Mouse (Mus musculus) right cerebral cortex, postnatal 10 days (tissue): ENCODE results near the gene Fam169a.
"Not testable (repeated sequence)": the region's sequence is repeated elsewhere in the genome, so short reads cannot be mapped to it uniquely, and the experiment has no call there.

Source experiments
- DNase-seq, 2 experiments: peaks; one replicate each; pipeline ENCODE4 v3.0.0; 2021; ENCODE audit warnings: low spot score in 2 of 2

Fam169a gene

GRCm38 (mm10) chr13:97077556-97077955 is 10.5 kb downstream of the Fam169a start:
- DNase-seq = no peak

DNA sequence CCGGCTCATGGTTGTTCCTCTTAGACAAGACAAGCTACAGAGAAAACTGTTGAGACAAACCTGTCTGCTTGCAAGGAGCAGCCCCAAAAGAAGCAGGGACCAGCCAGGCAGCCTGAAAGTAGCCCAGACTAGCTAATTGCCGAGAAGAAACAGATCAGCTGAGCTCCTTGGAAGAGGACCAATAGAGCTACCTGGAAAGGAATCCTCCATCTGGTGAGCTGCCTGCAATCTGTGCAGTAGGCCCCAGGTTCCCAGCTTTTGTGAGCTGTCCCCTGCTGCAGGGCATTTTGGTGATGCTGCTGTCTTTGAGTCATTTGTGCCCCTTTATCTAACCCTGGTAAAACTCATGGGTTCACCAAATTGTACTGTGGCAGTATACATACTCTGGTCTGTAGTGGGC is 13.1 kb downstream of the Fam169a start:
- no peak for DNase-seq

DNA sequence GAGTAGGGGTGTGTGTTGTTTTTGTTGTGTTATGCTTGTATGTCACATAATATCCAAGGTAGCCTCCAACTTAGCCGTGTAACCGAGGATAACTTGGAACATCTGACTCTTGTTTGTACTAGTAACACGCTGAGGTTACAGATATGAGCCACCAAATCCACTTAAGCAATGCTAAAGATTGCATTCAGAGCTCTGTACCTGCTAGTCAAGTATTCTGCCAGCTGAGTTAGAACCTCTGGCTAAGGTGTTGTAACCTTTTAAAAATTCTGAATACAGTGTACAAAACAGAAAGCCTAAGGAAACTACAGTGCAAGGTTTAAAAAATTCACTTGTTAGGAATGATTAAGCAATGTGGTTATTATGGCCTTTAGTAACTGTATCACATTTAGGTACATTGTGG is 13.5 kb downstream of the Fam169a start:
- no peak for DNase-seq

GRCm38 (mm10) chr13:97082432-97082831 is 15.3 kb downstream of the Fam169a start:
- no peak for DNase-seq

GRCm38 (mm10) chr13:97086316-97086715 is 19.2 kb downstream of the Fam169a start:
- no peak for DNase-seq

GRCm38 (mm10) chr13:97087421-97087820 is 20.3 kb downstream of the Fam169a start:
- DNase-seq = no peak

- DNase-seq = no peak
Observed at GRCm38 (mm10) chr13:97088183-97088582, 21.1 kb downstream of the Fam169a start.

- DNase-seq = no peak
Observed at GRCm38 (mm10) chr13:97095726-97096125, 28.6 kb downstream of the Fam169a start.

- peak; percentile 75 to 83 for DNase-seq
Observed at GRCm38 (mm10) chr13:97099187-97099852, 32.2 kb downstream of the Fam169a start, which contains the start of gene Gm6169. TSS of gene Gm6169 (minus strand) at chr13:97099237.

GRCm38 (mm10) chr13:97104996-97105395 is 37.9 kb downstream of the Fam169a start:
- peak; percentile 36 to 39 for DNase-seq

DNA sequence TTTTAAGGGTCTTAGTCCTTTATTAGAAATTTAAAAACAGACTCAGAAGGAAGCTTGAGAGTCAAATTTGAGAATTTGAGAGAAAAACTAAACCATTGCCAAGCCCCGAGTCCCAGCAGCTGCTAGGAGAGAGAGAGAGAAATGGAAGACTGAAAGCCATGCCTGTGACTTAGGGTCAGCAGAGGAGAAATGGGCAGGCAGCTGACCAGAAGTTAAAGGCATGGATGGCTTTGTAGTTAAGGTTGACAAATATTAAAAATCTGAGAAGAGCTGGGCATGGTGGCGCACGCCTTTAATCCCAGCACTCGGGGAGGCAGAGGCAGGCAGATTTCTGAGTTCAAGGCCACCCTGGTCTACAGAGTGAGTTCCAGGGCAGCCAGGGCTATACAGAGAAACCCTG is 40.6 kb downstream of the Fam169a start:
- not testable (repeated sequence) for DNase-seq

DNA sequence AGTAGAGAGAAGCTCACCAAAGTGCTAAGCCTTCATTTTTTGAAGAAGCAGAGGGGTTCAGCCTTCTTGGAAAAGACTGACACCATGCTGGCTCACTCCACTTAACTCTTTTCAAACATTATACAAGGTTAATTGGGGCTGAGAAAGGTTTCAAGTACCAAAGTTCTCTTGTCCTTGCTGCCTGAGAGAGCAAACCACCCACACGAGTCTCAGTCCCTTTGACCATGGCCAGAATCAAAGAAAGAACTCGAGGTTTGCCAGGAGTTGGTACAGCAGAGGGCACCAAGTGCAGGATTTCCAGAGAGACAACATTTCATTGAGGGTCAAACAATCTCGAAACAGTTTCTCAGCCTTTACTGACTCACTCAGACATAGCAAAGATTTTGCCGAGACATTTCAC is 42.0 kb downstream of the Fam169a start:
- DNase-seq = no peak

DNA sequence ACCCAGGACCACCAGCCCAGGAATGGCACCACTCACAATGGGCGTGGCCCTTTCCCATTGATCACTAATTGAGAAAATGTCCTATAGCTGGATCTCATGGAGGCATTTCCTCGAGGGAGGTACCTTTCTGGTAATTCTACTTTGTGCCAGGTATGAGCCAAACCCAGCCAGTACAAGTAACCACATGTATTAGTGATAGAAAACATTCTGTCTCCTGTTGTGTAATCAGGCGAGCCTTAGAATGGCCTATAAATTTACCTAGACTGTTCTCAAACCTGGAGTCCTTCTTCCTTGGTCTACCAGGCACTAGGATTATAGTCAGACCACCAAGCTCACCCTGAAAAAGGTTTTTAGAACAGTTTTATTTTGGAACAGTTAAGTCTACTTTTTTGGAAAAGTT is 54.3 kb downstream of the Fam169a start:
- DNase-seq = no peak

DNA sequence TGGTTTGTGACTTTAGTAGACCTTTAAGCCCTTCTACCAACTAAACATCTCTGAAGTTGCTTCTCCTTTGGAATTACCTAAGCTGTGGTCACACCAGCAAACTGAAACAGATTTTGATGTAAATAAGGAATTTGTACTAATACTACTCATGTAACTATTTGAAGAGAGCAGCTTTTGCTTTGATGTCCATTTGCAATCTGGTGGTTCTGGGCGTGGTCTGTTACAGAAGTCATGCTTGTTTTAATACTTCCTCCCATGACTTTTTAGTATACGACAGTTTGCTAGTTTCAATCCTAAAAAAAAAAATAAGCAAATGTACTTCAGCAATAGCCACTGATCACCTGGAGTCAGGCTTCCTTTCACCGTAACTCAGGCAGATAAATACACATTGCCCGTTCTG is 62.6 kb downstream of the Fam169a start:
- not testable (repeated sequence) for DNase-seq

- DNase-seq = not testable (repeated sequence)
Observed at GRCm38 (mm10) chr13:97130413-97130812, 63.3 kb downstream of the Fam169a start.

- DNase-seq = peak; percentile 94 to 95
Observed at GRCm38 (mm10) chr13:97137466-97138400, 70.6 kb downstream of the Fam169a start, which contains the start of the genes Gfm2 and Nsa2. TSS of gene Gfm2 (plus strand) at chr13:97137937. TSS of gene Nsa2 (minus strand) at chr13:97137937.

- not testable (repeated sequence) for DNase-seq
Observed at GRCm38 (mm10) chr13:97138404-97138931, 71.4 kb downstream of the Fam169a start.

DNA sequence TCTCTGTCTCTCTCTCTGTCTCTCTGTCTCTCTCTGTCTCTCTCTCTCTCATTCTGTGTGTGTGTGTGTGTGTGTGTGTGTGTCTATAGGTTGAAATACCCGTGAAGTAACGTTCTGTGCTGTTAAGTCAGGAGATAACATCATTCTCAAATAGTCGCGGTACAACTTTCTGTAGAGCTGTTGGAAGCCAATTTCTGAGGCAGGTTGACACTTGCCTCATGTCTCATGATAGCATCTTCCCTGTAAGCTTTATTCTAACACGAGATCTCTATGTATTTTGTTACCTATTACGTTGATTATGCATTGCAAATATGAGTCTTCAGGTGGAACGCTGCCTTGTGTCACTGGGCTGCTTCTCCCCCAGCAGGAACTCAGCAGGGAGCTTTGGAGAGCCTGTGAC is 75.2 kb downstream of the Fam169a start:
- DNase-seq = no peak

GRCm38 (mm10) chr13:97145834-97146233 is 78.7 kb downstream of the Fam169a start:
- DNase-seq = peak in 1 of 2 experiments; percentile 44

GRCm38 (mm10) chr13:97175520-97176264 is 108.6 kb downstream of the Fam169a start:
- no peak for DNase-seq

GRCm38 (mm10) chr13:97176731-97177130 is 109.6 kb downstream of the Fam169a start:
- DNase-seq = no peak

DNA sequence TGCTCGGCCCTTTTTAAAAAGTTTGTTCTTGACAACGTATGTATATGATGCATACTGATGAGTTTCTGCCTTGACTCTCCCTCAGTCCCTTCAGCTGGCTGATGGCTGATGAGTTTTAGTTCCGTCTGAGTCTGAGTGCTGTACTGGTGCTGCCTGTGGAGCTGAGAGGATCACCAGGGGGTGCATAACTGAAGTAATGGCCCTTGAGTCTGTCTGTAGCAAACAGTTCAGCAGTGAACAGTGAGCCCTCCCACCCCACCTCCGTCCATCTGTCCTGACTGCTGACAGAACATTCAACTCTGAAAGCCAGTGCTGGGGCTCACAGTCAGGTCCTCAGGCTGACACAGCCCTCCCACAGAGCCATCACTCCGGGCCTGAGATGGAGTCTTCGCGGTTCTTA is 111.9 kb downstream of the Fam169a start:
- DNase-seq = no peak
